Mouse (Mus musculus): ENCODE data around the gene Stk10. TPM values are rescaled to one million over a fixed set of nuclear protein-coding genes. Genes with fewer than 3 reads are reported as not detected.

Stk10 gene
- polyA plus RNA-seq, 1 experiment from 2014 or later = 3.5 TPM

- Histone ChIP-seq H3K27me3 (no peaks in the 10 kb centered on the region), H3K36me3 (no peaks in the 10 kb centered on the region), H3K4me1 (peaks cover 22% of the 10 kb centered on the region), H3K4me3 (replicated peaks) (no peak overlapping the region), H3K27ac (replicated peaks) (no peak overlapping the region), H3K9me3 (replicated peaks) (no peaks in the 10 kb centered on the region), H3K4me2 (replicated peaks) (no peak overlapping the region), H3K9ac (no peak overlapping the region)
- no peak for ATAC-seq (ENCODE audit: insufficient number of reproducible peaks, low FRiP score, low TSS enrichment, low read depth)
Observed at GRCm38 (mm10) chr11:32666983-32667382, 133.9 kb downstream of the Stk10 start.

- 91% methylated on average over 4 of the region's 4 CpGs for WGBS
Observed at GRCm38 (mm10) chr11:32671480-32671879, 138.4 kb downstream of the Stk10 start.

More at GRCm38 (mm10) chr11:32671480-32671879, 138.4 kb downstream of the Stk10 start:
- Histone ChIP-seq H3K4me3 (replicated peaks) (no peak overlapping the region), H3K27me3 (no peaks in the 10 kb centered on the region), H3K4me1 (peaks cover 12% of the 10 kb centered on the region), H3K4me2 (replicated peaks) (no peak overlapping the region), H3K9me3 (replicated peaks) (no peaks in the 10 kb centered on the region), H3K36me3 (no peaks in the 10 kb centered on the region), H3K27ac (replicated peaks) (no peak overlapping the region), H3K9ac (no peak overlapping the region)
- ATAC-seq (ENCODE audit: insufficient number of reproducible peaks, low FRiP score, low TSS enrichment, low read depth) = no peak

Other genes starting within 250 kb of the Stk10 start
- gene Hba-a1, start 249.8 kb upstream of the Stk10 start, polyA plus RNA-seq (2015; fragmentation: Nextera tagmentation; extraction: Ambion mirVana) = 4,298 and 5,653 TPM in 2 replicates
- 0.77 and 1.3 TPM in 2 replicates for gene Hbq1b, start 246.3 kb upstream of the Stk10 start, polyA plus RNA-seq (2015; fragmentation: Nextera tagmentation; extraction: Ambion mirVana)
- 11,613 and 14,789 TPM in 2 replicates for gene Hba-a2, start 236.8 kb upstream of the Stk10 start, polyA plus RNA-seq (2015; fragmentation: Nextera tagmentation; extraction: Ambion mirVana)
- 0.67 and 0.84 TPM in 2 replicates for gene Hbq1a, start 233.2 kb upstream of the Stk10 start, polyA plus RNA-seq (2015; fragmentation: Nextera tagmentation; extraction: Ambion mirVana)
- gene Sh3pxd2b, start 185.5 kb upstream of the Stk10 start, polyA plus RNA-seq (2015; fragmentation: Nextera tagmentation; extraction: Ambion mirVana) = 32.3 and 33.9 TPM in 2 replicates
- gene Ubtd2, start 77.9 kb upstream of the Stk10 start, polyA plus RNA-seq (2015; fragmentation: Nextera tagmentation; extraction: Ambion mirVana) = 74.5 and 75.1 TPM in 2 replicates
- gene Efcab9, start 1.2 kb upstream of the Stk10 start, polyA plus RNA-seq (2015; fragmentation: Nextera tagmentation; extraction: Ambion mirVana) = 0.29 TPM in 1 of 2 replicates, not detected in the other
- gene Fbxw11, start 109.4 kb downstream of the Stk10 start, polyA plus RNA-seq (2015; fragmentation: Nextera tagmentation; extraction: Ambion mirVana) = 65.1 and 65.7 TPM in 2 replicates